Mouse (Mus musculus) mouse trophoblast stem cell (cell line): Measurements from ENCODE around the gene Ier2.
"Not testable (repeated sequence)": the region's sequence is repeated elsewhere in the genome, so short reads cannot be mapped to it uniquely, and the experiment has no call there.

Source experiments
- in situ Hi-C, 2 experiments: fragments of 300-500 bp; cut with MseI, MboI; formaldehyde crosslinking; loops; 2 replicates in 1 of 2; 3 replicates in 1 of 2; pipeline ENCODE4 v1.15.1; 2025

Ier2 gene

GRCm38 (mm10) chr8:84639162-84640009, 23.3 kb downstream of the Ier2 start:
- in situ Hi-C loops: no loop called here

DNA sequence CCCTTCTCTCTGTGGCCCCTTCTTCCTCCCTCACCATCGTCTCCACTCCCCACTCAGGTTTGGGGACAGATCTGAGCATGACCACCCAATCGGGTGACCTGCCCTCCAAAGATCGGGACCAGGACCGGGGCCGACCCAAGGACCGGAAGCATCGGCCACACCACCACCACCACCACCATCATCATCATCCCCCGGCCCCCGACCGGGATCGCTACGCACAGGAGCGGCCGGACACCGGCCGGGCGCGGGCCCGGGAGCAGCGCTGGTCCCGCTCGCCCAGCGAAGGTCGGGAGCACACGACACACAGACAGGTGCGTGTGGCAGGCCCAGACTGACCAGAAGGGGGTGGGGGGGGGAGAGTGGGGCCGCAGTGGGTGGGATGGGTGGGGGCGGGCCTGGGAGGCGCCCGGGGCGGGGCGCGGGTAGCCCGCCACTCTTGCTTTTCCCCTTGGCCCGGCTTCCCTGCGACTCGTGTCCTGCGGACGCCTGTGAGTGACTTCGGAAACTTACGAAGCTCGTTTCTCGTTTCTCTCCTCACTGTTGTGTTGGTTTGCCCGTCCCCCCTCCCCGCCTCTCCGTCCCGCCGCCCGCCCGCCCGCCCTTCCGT, 24.0 kb downstream of the Ier2 start:
- in situ Hi-C loops: no loop called here

GRCm38 (mm10) chr8:84637946-84638554, 24.6 kb downstream of the Ier2 start:
- in situ Hi-C loops: no loop called here

GRCm38 (mm10) chr8:84636051-84636691, 26.5 kb downstream of the Ier2 start:
- in situ Hi-C loops: no loop called here

DNA sequence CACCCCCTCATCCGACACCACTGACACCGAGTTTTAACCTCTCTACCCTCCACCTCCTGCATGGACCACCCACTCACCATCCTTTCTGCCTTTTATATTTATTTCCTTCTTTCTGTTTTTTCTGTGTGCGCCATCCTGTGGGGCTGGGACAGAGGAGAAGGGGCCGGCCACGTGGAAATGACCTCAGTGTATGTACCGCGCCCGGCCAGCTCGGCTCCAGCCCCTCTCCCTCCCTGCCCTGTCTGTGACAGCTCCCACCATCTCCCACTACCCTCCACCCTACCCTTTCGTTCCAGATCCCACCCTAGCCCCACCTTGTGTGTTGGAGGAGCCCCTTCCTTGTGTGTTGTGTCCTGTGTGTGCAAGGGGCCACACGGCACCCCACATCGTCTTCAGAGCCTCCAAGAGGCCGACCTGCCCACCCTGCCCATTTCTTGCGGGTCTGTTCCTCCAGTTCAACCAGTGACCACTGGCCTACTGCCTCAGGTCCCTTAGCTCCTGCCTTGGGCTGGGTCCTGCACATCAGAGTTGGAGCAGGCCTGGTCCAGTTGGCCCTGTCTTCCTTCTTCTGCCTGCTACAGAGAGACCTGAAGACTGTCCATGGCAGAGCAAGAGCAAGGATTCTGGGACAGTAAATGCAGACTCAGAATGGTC, 27.1 kb downstream of the Ier2 start:
- in situ Hi-C loops: no loop called here

- in situ Hi-C loops: no loop called here
Measured at GRCm38 (mm10) chr8:84634849-84635304, 27.8 kb downstream of the Ier2 start.

GRCm38 (mm10) chr8:84633841-84634584, 28.6 kb downstream of the Ier2 start:
- in situ Hi-C loops: no loop called here

GRCm38 (mm10) chr8:84631813-84632212, 30.8 kb downstream of the Ier2 start:
- in situ Hi-C loops: no loop called here

GRCm38 (mm10) chr8:84630145-84630544, 32.5 kb downstream of the Ier2 start:
- in situ Hi-C loops: no loop called here

DNA sequence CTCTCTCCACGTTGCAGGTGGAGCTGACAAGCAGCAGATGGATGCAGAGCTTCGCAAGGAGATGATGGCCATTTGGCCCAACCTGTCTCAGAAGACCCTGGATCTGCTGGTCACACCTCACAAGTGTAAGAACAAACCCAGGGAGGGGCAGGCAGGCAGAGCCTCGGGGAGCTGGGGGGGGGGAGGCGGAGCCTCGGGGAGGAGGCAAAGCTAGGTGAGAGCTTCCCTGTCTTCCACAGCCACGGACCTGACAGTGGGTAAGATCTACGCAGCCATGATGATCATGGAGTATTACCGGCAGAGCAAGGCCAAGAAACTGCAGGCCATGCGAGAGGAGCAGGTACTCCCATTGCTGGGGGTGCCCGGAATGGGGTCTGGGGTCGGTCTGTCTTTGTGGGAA, 33.1 kb downstream of the Ier2 start:
- in situ Hi-C loops: no loop called here

DNA sequence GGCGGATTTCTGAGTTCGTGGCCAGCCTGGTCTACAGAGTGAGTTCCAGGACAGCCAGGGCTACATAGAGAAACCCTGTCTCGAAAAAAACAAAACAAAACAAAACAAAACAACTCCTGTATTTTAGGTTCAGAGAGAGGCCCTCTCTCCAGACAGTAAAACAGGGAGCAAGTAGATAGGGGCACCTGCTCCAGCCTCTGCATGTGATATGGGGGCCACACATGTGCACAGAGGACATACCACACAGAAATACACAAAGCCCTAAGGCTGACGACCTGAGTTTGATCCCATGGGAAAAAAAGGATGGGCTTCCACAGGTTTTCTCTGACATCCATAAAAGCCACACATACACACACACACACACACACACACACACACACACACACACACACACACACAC, 39.2 kb downstream of the Ier2 start:
- in situ Hi-C loops: not testable (repeated sequence)

GRCm38 (mm10) chr8:84621102-84621625, 41.5 kb downstream of the Ier2 start:
- in situ Hi-C loops: no loop called here

GRCm38 (mm10) chr8:84617005-84617404, 45.6 kb downstream of the Ier2 start:
- in situ Hi-C loops: no loop called here

DNA sequence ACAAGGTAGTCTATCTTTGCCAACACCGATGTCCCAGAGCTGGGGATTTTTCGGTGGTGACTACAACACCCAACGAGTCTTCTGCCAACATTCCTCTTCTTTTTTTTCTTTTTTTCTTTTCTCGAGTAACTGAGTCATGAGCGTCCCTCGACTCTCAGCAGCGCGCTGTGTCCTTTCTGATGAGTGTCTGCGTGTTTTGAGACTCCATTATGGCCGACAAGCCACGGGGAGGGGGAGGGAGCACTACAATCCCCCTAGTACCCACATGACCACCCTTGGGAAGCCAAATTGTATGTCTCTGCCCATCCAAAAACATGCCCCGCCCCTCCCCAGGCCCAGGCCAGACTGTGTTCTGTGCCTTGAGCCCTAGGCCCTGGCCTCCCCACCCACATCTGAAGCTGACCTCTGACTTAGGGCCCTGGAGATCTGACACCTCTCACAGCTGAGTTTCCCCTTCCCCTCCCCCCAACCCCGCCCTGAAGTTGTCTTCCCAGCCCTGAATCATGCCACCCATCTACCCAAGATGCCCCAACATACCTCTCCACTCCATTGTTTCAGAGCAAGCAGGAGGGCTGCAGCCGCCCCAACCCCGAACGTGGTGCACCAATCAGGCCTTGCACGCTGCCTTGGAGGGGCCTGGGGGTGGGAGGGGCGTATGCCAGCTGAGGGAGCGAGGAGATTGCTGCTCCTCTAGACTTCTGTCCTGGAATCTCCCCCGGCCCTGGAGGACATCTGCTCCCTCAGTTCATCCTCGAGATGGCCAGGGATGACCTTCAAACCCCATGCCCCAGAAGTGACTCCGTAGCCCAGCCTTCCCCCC, 46.8 kb downstream of the Ier2 start:
- in situ Hi-C loops: no loop called here

DNA sequence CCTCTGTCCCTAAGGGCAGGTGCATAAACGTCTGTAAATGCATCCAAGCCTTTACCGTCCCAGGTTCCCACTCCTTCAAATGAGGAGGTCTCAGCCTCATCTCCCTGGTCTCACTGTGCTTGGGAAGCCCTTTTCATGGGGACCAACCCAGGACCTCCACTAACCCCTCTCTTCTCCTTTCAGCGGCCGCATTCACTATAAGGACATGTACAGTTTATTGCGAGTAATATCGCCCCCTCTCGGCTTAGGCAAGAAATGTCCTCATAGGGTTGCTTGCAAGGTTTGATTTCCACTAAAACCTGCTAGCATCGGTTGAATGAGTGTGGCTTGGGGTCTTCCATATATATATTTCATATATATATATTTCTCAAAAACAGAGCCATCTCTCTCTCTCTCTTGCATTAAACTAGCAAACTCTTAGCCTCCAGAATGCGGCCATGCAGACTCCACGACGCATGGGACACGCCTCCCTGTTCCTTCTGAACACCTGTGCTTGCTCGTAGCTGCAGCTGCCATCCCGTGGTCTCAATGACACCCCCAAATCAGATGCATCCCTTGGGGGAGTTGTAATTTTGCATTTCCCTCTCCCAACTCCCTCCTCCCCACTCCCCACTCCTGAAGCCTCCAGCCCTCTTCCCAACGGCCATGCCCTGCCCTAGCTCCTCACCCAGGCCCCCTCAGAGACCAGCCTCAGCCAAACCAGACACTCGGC, 48.0 kb downstream of the Ier2 start:
- in situ Hi-C loops: no loop called here
